Mouse (Mus musculus): ENCODE measurements around the gene Aqp5.

- TF ChIP-seq CTCF (IDR thresholded peaks at IDR 0.05 in 2 of 3, conservative IDR thresholded peaks at IDR 0.05 in 1 of 3; ENCODE audit: control insufficient read depth in 1 of 3, insufficient read depth in 1 of 3, low read depth in 2 of 3, low read length in 3 of 3, poor library complexity in 1 of 3, severe bottlenecking in 1 of 3) (no peak), POLR2A (IDR thresholded peaks at IDR 0.05; ENCODE audit: control insufficient read depth in 1 of 2, insufficient read depth in 1 of 2, low read depth in 1 of 2, low read length in 2 of 2, poor library complexity in 1 of 2) (no peak), RCOR1 (IDR thresholded peaks at IDR 0.05; ENCODE audit: low read depth, low read length) (no peak), ZNF384 (IDR thresholded peaks at IDR 0.05; ENCODE audit: low read depth, low read length) (no peak), GABPA (IDR thresholded peaks at IDR 0.05; ENCODE audit: low read depth, low read length) (no peak), GATA1 (IDR thresholded peaks at IDR 0.05; ENCODE audit: low read depth, low read length) (no peak), TAL1 (IDR thresholded peaks at IDR 0.05; ENCODE audit: low read length) (no peak), NELFE (IDR thresholded peaks at IDR 0.05; ENCODE audit: low read depth, low read length) (no peak), ZC3H11A (IDR thresholded peaks at IDR 0.05; ENCODE audit: low read depth, low read length) (no peak), TCF12 (IDR thresholded peaks at IDR 0.05; ENCODE audit: low read depth, low read length) (no peak), BHLHE40 (IDR thresholded peaks at IDR 0.05; ENCODE audit: borderline replicate concordance, low read depth, low read length) (no peak)
Observed at GRCm38 (mm10) chr15:99547732-99548131, 42.9 kb upstream of the Aqp5 start.
